Mouse (Mus musculus) embryonic facial prominence, embryonic 11.5 days (tissue): ENCODE results near the gene 1700029F12Rik. TPM values are rescaled to one million over a fixed set of nuclear protein-coding genes. Genes with fewer than 3 reads are reported as not detected.

ENCODE experiments used
- ATAC-seq: fragments of 200-750 bp; cut with Nextera tagmentation; replicated peaks from 2 replicates; pipeline ENCODE4 v1.8.0; 2017; ENCODE audit warnings: low read depth; ENCODE audit not compliant: insufficient number of reproducible peaks, low FRiP score, low TSS enrichment
- DNase-seq: peaks from one replicate; pipeline ENCODE4 v3.0.0-alpha.2; 2015; ENCODE audit warnings: low spot score
- H3K27ac ChIP-seq: fragments of 300-500 bp; sonication (generic); replicated peaks from 2 replicates; pipeline ENCODE4 v1.5.1; 2014; ENCODE audit warnings: mild to moderate bottlenecking, low read depth, low read length, control low read depth
- H3K27me3 ChIP-seq: fragments of 300-500 bp; sonication (generic); 2 replicates; pipeline ENCODE4 v1.6.1; 2014; ENCODE audit warnings: mild to moderate bottlenecking, low read length, moderate library complexity, mixed read lengths; ENCODE audit not compliant: control insufficient read depth, insufficient read depth
- H3K36me3 ChIP-seq: fragments of 300-500 bp; sonication (generic); replicated peaks from 2 replicates; pipeline ENCODE4 v1.6.1; 2014; ENCODE audit warnings: low read depth, mild to moderate bottlenecking, low read length, moderate library complexity, mixed read lengths; ENCODE audit not compliant: control insufficient read depth, insufficient read depth
- H3K4me1 ChIP-seq: fragments of 300-500 bp; sonication (generic); 2 replicates; pipeline ENCODE4 v1.6.1; 2014; ENCODE audit warnings: low read length, mixed read lengths; ENCODE audit not compliant: control insufficient read depth, insufficient read depth
- H3K4me2 ChIP-seq: fragments of 300-500 bp; sonication (generic); 2 replicates; pipeline ENCODE4 v1.6.1; 2014; ENCODE audit warnings: low read depth, mild to moderate bottlenecking, control low read depth, low read length, moderate library complexity
- H3K4me3 ChIP-seq: fragments of 300-500 bp; sonication (generic); 2 replicates; pipeline ENCODE4 v1.5.1; 2014; ENCODE audit warnings: low read depth, low read length, control low read depth
- H3K9ac ChIP-seq: fragments of 300-500 bp; sonication (generic); replicated peaks from 2 replicates; pipeline ENCODE4 v1.6.1; 2014; ENCODE audit warnings: mild to moderate bottlenecking, control low read depth, low read length
- H3K9me3 ChIP-seq: fragments of 300-500 bp; sonication (generic); replicated peaks from 2 replicates; pipeline ENCODE4 v1.6.1; 2016; ENCODE audit warnings: mild to moderate bottlenecking, low read length, inconsistent platforms, mixed read lengths; ENCODE audit not compliant: control insufficient read depth
- WGBS: fragments of 180-500 bp; shearing (Covaris S2); extraction: QIAGEN DNeasy Blood & Tissue Kit; methylation state at CpG from one replicate; pipeline ENCODE4 v1.1.7; 2014; 5-methylcytosine and 5-hydroxymethylcytosine counted together
- polyA plus RNA-seq: library from polyadenylated mRNA; unstranded; fragments of >200 nt; fragmentation: Nextera tagmentation; extraction: Ambion mirVana; gene quantifications from 2 replicates; pipeline ENCODE4 v1.2.1, GENCODE M21; 2014

1700029F12Rik gene
- polyA plus RNA-seq, 1 experiment from 2014 or later = not detected

DNA sequence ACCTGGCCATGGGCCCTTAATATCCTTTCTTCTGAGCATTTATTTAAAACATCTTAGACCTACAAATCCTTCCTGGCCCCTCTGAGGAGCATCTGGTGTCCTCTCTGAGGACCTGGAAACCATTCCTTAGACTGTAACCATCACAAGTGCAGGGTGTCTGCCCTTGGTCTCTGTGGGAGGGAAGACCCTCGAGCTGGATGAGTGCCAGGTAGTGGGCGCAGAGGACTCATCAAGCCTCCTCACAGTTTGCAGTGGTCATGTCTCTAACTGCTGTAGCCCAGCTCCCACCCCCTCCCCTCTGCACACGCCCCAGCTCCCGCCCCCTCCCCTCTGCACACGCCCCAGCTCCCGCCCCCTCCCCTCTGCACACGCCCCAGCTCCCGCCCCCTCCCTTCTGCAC lies 26.2 kb upstream of the 1700029F12Rik start:
- Histone ChIP-seq H3K4me2 (no peak overlapping the region), H3K4me1 (no peaks in the 10 kb centered on the region), H3K9ac (no peak overlapping the region), H3K4me3 (no peak overlapping the region), H3K27me3 (no peaks in the 10 kb centered on the region), H3K27ac (no peak overlapping the region), H3K36me3 (no peaks in the 10 kb centered on the region), H3K9me3 (no peaks in the 10 kb centered on the region)
- ATAC-seq (no peak), DNase-seq (no peak)
- 81% methylated on average over 2 of the region's 8 CpGs for WGBS

GRCm38 (mm10) chr13:97059746-97060145 lies 25.6 kb upstream of the 1700029F12Rik start:
- Histone ChIP-seq H3K4me2 (no peak overlapping the region), H3K9me3 (no peaks in the 10 kb centered on the region), H3K4me3 (no peak overlapping the region), H3K9ac (no peak overlapping the region), H3K27me3 (no peaks in the 10 kb centered on the region), H3K36me3 (no peaks in the 10 kb centered on the region), H3K4me1 (no peaks in the 10 kb centered on the region), H3K27ac (no peak overlapping the region)
- no peak for DNase-seq
- WGBS = 93% methylated on average over 6 of the region's 6 CpGs
- no peak for ATAC-seq

DNA sequence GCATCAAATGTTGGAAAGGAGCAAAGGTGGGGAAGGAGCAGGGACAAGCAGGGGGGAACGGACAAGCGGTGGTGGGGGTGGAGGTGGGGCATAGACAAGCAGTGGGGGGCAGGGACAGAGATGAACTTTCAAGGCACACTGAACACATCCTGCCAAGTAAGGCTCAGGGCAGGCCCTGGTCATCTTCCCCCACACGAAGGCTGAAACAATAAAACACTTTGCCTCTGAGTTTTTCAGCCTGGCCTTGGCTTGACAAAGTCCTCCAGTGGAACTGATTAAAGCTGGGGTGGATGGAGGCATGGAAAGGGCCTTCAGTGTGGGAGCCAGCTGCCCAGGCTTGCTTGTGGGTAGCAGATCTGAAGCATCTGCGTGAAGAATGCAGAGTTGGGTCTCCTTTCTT lies 23.7 kb upstream of the 1700029F12Rik start:
- H3K9ac ChIP-seq = no peak overlapping the region
- H3K27me3 ChIP-seq = no peaks in the 10 kb centered on the region
- no peaks in the 10 kb centered on the region for H3K36me3 ChIP-seq
- no peaks in the 10 kb centered on the region for H3K9me3 ChIP-seq
- no peaks in the 10 kb centered on the region for H3K4me1 ChIP-seq
- no peak overlapping the region for H3K4me2 ChIP-seq
- DNase-seq (no peak), ATAC-seq (no peak)
- H3K4me3 ChIP-seq = no peak overlapping the region
- WGBS = 42% methylated on average over 4 of the region's 4 CpGs
- H3K27ac ChIP-seq = no peak overlapping the region

DNA sequence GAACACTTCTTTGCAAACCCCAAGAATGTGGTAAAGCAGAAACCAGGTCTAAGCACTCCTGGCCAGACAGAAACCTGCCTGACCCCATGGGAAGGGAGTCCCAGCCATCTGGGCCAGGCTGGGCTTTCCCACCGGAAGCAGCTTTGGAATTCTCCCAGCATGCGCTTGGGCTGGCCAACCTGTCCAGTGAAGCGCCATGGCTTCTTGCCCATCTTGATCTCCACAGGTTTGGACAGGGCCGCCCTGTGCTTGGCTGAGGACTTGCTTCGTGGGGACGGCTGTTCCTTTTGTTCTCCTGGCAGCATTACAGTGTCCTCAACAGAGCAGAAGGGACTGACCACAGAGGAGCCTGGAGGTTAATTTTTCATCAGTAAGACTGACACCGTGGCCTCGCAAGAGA lies 19.7 kb upstream of the 1700029F12Rik start:
- H3K9me3 ChIP-seq = no peaks in the 10 kb centered on the region
- no peaks in the 10 kb centered on the region for H3K27me3 ChIP-seq
- H3K4me3 ChIP-seq = no peak overlapping the region
- no peak overlapping the region for H3K4me2 ChIP-seq
- no peak overlapping the region for H3K9ac ChIP-seq
- no peaks in the 10 kb centered on the region for H3K4me1 ChIP-seq
- ATAC-seq = no peak
- H3K27ac ChIP-seq = no peak overlapping the region
- 86% methylated on average over 8 of the region's 8 CpGs for WGBS
- no peak for DNase-seq
- H3K36me3 ChIP-seq = no peaks in the 10 kb centered on the region

GRCm38 (mm10) chr13:97052667-97053066 lies 18.5 kb upstream of the 1700029F12Rik start:
- H3K9ac ChIP-seq = no peak overlapping the region
- no peak overlapping the region for H3K4me3 ChIP-seq
- no peaks in the 10 kb centered on the region for H3K9me3 ChIP-seq
- no peaks in the 10 kb centered on the region for H3K27me3 ChIP-seq
- DNase-seq (peak; percentile 91), ATAC-seq (no peak)
- no peak overlapping the region for H3K4me2 ChIP-seq
- WGBS = 17% methylated on average over 11 of the region's 11 CpGs
- no peaks in the 10 kb centered on the region for H3K36me3 ChIP-seq
- no peak overlapping the region for H3K27ac ChIP-seq
- no peaks in the 10 kb centered on the region for H3K4me1 ChIP-seq

DNA sequence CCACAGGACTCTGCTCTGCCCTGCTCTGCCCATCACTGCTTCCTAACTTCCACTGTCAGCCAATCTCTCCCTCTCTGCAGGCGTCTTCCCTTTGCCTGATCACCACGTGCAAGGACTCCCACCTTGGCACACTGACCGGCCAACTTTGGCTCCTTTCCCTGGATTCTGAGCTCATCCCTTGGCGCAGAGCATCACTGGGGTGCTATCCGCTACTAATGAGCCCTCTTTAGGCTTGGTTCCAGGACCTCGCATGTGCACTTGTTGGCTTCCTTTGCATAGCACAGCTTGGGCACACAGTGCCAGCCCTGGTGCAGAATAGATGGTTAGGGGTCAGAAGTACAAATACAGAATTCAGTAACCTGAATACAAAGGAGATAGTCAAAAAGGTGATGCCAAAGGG lies 17.0 kb upstream of the 1700029F12Rik start:
- no peak overlapping the region for H3K4me3 ChIP-seq
- no peaks in the 10 kb centered on the region for H3K4me1 ChIP-seq
- H3K9ac ChIP-seq = no peak overlapping the region
- no peak overlapping the region for H3K4me2 ChIP-seq
- ATAC-seq (no peak), DNase-seq (no peak)
- no peaks in the 10 kb centered on the region for H3K9me3 ChIP-seq
- no peak overlapping the region for H3K27ac ChIP-seq
- H3K27me3 ChIP-seq = no peaks in the 10 kb centered on the region
- no peaks in the 10 kb centered on the region for H3K36me3 ChIP-seq
- WGBS = 82% methylated on average over 6 of the region's 6 CpGs

- Histone ChIP-seq H3K27me3 (no peaks in the 10 kb centered on the region), H3K9ac (no peak overlapping the region), H3K27ac (no peak overlapping the region), H3K4me3 (no peak overlapping the region), H3K4me1 (no peaks in the 10 kb centered on the region), H3K36me3 (no peaks in the 10 kb centered on the region), H3K4me2 (no peak overlapping the region), H3K9me3 (no peaks in the 10 kb centered on the region)
- 92% methylated on average over 13 of the region's 13 CpGs for WGBS
- no peak for ATAC-seq
- no peak for DNase-seq
Observed at GRCm38 (mm10) chr13:97030075-97030474, 4.1 kb downstream of the 1700029F12Rik start.

GRCm38 (mm10) chr13:97021906-97022305 lies 12.3 kb downstream of the 1700029F12Rik start:
- Histone ChIP-seq H3K9ac (no peak overlapping the region), H3K4me2 (no peak overlapping the region), H3K27me3 (no peaks in the 10 kb centered on the region), H3K4me1 (no peaks in the 10 kb centered on the region), H3K27ac (no peak overlapping the region), H3K9me3 (no peaks in the 10 kb centered on the region), H3K36me3 (no peaks in the 10 kb centered on the region), H3K4me3 (no peak overlapping the region)
- ATAC-seq (no peak), DNase-seq (no peak)
- WGBS = 50% methylated on average over 4 of the region's 4 CpGs
